Mouse (Mus musculus) lung, adult 2 months (tissue): Measurements from ENCODE around the gene Gm4858.

Source experiments
- CTCF ChIP-seq: fragments of 200-500 bp; IDR thresholded peaks from 2 replicates; pipeline ENCODE4 v1.5.1; 2011; ENCODE audit warnings: mild to moderate bottlenecking, low read length, control low read depth; ENCODE audit not compliant: insufficient read depth
- POLR2A ChIP-seq: fragments of 200-500 bp; IDR thresholded peaks from 2 replicates; pipeline ENCODE4 v1.6.1; 2011; ENCODE audit warnings: low read depth, mild to moderate bottlenecking, control low read depth, low read length, borderline replicate concordance; ENCODE audit errors: extremely low read depth

- TF ChIP-seq POLR2A, result no peak
- TF ChIP-seq CTCF, result no peak
Observed at GRCm38 (mm10) chr3:93050182-93050581, 18.4 kb upstream of the Gm4858 start.
